Mouse (Mus musculus) liver, embryonic 16.5 days (tissue): ENCODE results near the gene Tk2. TPM values are rescaled to one million over a fixed set of nuclear protein-coding genes. Genes with fewer than 3 reads are reported as not detected.
A peak's percentile ranks its signal among the peaks of the same experiment; 100 is the strongest.
"Not testable (repeated sequence)": the region's sequence is repeated elsewhere in the genome, so short reads cannot be mapped to it uniquely, and the experiment has no call there.

Source experiments
- ATAC-seq: fragments of 200-750 bp; cut with Nextera tagmentation; 2 replicates; pipeline ENCODE4 v1.8.0; 2017; ENCODE audit warnings: low read depth, mild to moderate bottlenecking, moderate number of reproducible peaks, moderate library complexity
- H3K27ac ChIP-seq: fragments of 300-500 bp; sonication (generic); 2 replicates; pipeline ENCODE4 v1.5.1; 2014; ENCODE audit warnings: mild to moderate bottlenecking, low read length
- H3K27me3 ChIP-seq: fragments of 300-500 bp; sonication (generic); 2 replicates; pipeline ENCODE4 v1.6.1; 2014; ENCODE audit warnings: low read depth, low read length, mixed read lengths; ENCODE audit not compliant: control insufficient read depth, insufficient read depth
- H3K36me3 ChIP-seq: fragments of 300-500 bp; sonication (generic); 2 replicates; pipeline ENCODE4 v1.6.1; 2014; ENCODE audit warnings: mild to moderate bottlenecking; ENCODE audit not compliant: control insufficient read depth, insufficient read depth
- H3K4me1 ChIP-seq: fragments of 300-500 bp; sonication (generic); 2 replicates; pipeline ENCODE4 v1.6.1; 2014; ENCODE audit warnings: low read depth, low read length, mixed read lengths; ENCODE audit not compliant: control insufficient read depth
- H3K4me2 ChIP-seq: fragments of 300-500 bp; sonication (generic); 2 replicates; pipeline ENCODE4 v1.6.1; 2014; ENCODE audit warnings: low read depth, low read length, mixed read lengths
- H3K4me3 ChIP-seq: fragments of 300-500 bp; sonication (generic); 2 replicates; pipeline ENCODE4 v1.5.1; 2014; ENCODE audit warnings: low read depth, mild to moderate bottlenecking, low read length
- H3K9ac ChIP-seq: fragments of 300-500 bp; sonication (generic); 2 replicates; pipeline ENCODE4 v1.6.1; 2014; ENCODE audit warnings: low read depth, low read length
- H3K9me3 ChIP-seq: fragments of 300-500 bp; sonication (generic); replicated peaks from 2 replicates; pipeline ENCODE4 v1.6.1; 2016; ENCODE audit warnings: low read length; ENCODE audit not compliant: control insufficient read depth
- WGBS: fragments of 180-500 bp; shearing (Covaris S2); extraction: QIAGEN DNeasy Blood & Tissue Kit; methylation state at CpG from one replicate; pipeline ENCODE4 v1.1.7; 2014; ENCODE audit not compliant: insufficient replicate concordance; 5-methylcytosine and 5-hydroxymethylcytosine counted together
- polyA plus RNA-seq: library from polyadenylated mRNA; unstranded; fragments of >200 nt; fragmentation: Nextera tagmentation; extraction: Ambion mirVana; gene quantifications from 2 replicates; pipeline ENCODE4 v1.2.1, GENCODE M21; 2015

The Tk2 gene
- 5.9 and 6.3 TPM in 2 replicates for polyA plus RNA-seq

DNA sequence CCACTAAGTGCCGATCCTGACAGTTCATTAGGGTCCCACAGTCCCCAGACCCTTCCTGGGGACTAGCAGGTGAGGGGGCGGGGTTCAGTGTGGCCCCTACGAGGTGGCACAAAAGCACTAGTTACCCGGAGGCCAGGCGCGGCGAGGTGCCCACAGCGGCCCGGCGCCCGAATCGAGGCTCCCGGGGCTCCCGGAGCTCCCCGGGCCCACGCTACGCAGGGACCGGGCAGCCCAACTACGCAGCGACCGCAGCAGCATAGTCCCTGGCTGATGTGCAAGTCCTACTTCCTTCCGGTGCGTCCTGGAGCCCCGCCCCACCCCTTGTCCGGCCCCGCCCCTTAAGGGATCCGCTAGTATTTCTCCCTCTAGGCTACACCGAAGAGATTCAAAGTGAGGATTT is at the start of gene Tk2:
Tk2 (minus strand) TSS at position 283 of the 400 bp plus-strand sequence.
- no peaks in the 10 kb centered on the region for H3K36me3 ChIP-seq
- WGBS = under 1% methylated on average over 28 of the region's 28 CpGs
- H3K4me1 ChIP-seq = peaks cover 21% of the 10 kb centered on the region
- H3K27me3 ChIP-seq = no peaks in the 10 kb centered on the region
- H3K4me2 ChIP-seq = peak within 1 kb of the TSS; percentile 94
- no peaks in the 10 kb centered on the region for H3K9me3 ChIP-seq
- peak within 1 kb of the TSS; percentile 90 for H3K4me3 ChIP-seq
- H3K27ac ChIP-seq = peak within 1 kb of the TSS; percentile 81
- ATAC-seq = peak; percentile 83
- peak within 1 kb of the TSS; percentile 80 for H3K9ac ChIP-seq

DNA sequence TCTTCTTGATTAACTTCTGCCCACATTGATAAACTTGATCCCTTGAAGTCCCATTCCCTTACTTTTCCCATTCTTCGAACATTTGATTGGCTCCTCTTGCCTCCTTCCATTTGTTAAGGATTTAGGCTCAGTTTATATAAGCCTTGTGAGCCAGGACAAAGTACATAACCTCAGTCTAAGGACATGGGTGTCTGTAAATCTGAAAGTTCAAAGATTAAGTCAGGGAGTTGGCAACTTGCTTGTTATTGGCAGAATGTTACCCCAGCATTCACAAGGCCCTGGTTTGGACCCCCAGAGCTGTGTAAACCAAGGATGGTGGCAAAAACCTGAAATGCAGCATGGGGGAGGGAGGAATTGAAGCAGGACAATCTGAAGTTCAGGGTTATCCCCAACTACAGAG is 46.0 kb upstream of the Tk2 start:
- no peak overlapping the region for H3K4me3 ChIP-seq
- WGBS = 57% methylated on average over 1 of the region's 1 CpGs
- no peaks in the 10 kb centered on the region for H3K4me1 ChIP-seq
- H3K36me3 ChIP-seq = no peaks in the 10 kb centered on the region
- no peak for ATAC-seq
- no peaks in the 10 kb centered on the region for H3K9me3 ChIP-seq
- H3K4me2 ChIP-seq = no peak overlapping the region
- no peak overlapping the region for H3K9ac ChIP-seq
- no peak overlapping the region for H3K27ac ChIP-seq
- no peaks in the 10 kb centered on the region for H3K27me3 ChIP-seq

DNA sequence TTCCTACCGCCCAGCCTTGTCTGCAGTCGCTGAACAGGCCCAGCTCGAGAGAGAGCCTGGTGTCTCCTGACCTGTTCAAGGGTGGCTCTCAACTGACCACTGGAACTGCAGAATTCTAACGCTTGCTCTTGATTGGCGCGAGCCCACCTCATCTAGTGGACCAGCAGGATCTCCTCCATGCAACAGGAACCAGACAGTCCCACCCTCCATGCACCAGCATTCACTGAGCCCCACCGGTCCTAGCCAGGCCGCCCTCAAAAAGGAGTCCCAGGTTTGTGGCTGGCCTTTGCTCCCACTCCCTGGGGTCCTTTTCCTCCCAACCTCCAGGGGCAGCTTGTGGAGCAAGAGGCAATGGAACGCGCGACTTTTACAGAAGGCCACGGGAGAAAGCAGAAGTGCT is 44.7 kb upstream of the Tk2 start, which contains the start of gene Cmtm2a:
Cmtm2a (minus strand) TSS at position 101 of the 400 bp plus-strand sequence.
- H3K27ac ChIP-seq, H3K36me3 ChIP-seq, H3K9ac ChIP-seq, H3K4me3 ChIP-seq, H3K9me3 ChIP-seq, H3K27me3 ChIP-seq, H3K4me2 ChIP-seq, ATAC-seq, H3K4me1 ChIP-seq: not testable (repeated sequence)
- WGBS = 70% methylated on average over 12 of the region's 12 CpGs

DNA sequence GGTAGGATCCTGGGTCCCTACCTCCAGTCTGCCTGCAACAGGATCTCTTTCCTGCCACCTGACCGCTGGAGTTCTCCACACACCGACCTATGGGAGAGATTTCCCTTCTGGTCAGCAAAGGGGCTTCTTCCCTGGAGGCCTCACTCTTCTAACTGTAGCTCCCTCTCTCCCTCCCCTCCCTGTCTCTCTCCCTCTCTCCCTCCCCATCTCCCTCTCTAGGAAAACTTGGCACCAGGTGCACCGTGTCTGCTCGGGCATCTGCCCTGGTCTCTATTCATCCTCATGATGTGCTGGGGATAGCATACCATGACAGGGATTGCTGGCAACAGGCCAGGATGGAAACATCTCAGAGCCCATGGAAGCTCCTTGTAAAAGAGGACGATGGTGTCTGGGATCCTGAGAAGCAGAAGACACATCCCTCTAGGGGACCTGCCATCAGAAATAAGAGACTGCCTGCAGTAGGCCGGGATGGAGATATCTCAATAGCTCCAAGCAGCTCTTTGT is 20.6 kb upstream of the Tk2 start:
- no peak for ATAC-seq
- no peaks in the 10 kb centered on the region for H3K9me3 ChIP-seq
- no peak overlapping the region for H3K9ac ChIP-seq
- no peak overlapping the region for H3K4me3 ChIP-seq
- no peaks in the 10 kb centered on the region for H3K4me1 ChIP-seq
- H3K27me3 ChIP-seq = no peaks in the 10 kb centered on the region
- H3K27ac ChIP-seq = no peak overlapping the region
- 79% methylated on average over 6 of the region's 6 CpGs for WGBS
- H3K36me3 ChIP-seq = no peaks in the 10 kb centered on the region
- no peak overlapping the region for H3K4me2 ChIP-seq

DNA sequence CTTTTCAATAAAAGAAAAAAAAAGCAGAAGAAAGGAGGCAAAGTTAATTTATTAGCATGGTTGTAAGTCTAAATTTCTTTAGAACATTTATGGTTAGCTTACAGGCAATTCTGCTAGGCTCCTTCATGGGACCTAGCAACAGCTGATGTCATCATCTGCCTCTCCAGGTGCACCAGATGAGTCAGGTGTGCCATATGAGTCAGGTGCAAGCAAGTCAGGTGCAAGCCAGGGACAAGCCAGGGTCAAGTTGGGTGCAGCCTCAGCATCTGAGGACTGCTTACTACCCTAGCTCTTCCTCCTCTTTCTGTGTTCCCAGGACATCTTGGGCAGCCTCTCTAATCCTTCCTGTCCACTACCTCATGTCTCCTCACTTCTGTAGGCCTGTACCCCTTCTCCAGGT is 20.0 kb upstream of the Tk2 start:
- Histone ChIP-seq H3K4me2 (no peak overlapping the region), H3K9me3 (no peaks in the 10 kb centered on the region), H3K9ac (no peak overlapping the region), H3K4me1 (no peaks in the 10 kb centered on the region), H3K4me3 (no peak overlapping the region), H3K27ac (no peak overlapping the region), H3K36me3 (no peaks in the 10 kb centered on the region), H3K27me3 (no peaks in the 10 kb centered on the region)
- no peak for ATAC-seq

DNA sequence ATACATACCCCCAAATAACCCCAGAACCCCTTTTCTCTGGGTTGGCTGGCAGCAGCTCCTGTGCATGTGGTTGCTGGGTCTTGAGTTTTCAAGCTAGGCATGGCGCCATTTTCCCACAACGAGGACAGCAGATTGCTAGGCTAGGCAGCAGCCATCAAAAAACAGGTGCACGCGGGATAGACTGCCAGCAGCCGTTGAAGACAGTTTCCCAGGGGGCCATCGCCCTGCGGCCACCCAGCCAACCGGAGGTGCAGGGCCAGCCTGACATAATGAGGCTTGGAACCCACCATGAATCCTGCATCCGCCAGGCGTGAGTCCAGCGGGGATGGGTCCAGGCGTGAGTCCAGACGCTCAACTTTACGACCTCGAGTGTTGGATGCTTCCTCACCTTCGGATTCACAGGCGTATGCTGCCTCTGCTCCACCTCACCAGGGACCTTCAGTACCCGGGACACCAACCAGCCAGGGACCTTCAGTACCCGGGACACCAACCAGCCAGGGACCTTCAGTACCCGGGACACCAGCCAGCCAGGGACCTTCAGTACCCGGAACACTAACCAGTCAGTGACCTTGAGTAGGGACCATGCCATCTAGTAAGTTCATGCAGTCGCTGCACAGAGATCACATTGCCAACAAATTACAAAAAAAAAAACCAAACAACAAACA is 16.0 kb upstream of the Tk2 start:
- 80% methylated on average over 22 of the region's 22 CpGs for WGBS
- H3K27me3 ChIP-seq, H3K36me3 ChIP-seq, H3K4me3 ChIP-seq, H3K4me1 ChIP-seq, H3K4me2 ChIP-seq, H3K9me3 ChIP-seq, H3K9ac ChIP-seq, H3K27ac ChIP-seq, ATAC-seq: not testable (repeated sequence)

DNA sequence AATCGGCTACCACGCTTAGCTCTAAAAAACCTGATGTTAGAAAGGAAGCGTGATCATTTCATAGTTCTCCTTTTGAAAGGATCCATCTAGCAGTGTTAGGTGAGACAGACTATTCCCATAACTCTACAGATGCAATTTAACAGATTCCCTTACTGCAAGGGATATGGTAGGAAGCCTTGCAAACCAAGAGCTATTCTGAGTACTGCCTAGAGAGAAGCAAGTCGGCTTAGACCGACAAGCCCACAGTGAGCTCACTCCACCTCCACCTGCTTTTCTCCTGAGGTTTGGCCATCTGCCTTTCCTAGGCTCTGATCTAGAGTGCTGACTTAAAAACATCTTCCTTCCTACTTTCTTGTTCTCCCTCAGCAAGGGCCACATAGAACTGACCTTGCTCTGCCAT is 13.4 kb upstream of the Tk2 start:
- H3K4me2 ChIP-seq, H3K9me3 ChIP-seq, H3K27me3 ChIP-seq, H3K4me1 ChIP-seq, H3K9ac ChIP-seq, H3K27ac ChIP-seq, H3K36me3 ChIP-seq, H3K4me3 ChIP-seq, ATAC-seq: not testable (repeated sequence)
- WGBS = 76% methylated on average over 5 of the region's 5 CpGs

DNA sequence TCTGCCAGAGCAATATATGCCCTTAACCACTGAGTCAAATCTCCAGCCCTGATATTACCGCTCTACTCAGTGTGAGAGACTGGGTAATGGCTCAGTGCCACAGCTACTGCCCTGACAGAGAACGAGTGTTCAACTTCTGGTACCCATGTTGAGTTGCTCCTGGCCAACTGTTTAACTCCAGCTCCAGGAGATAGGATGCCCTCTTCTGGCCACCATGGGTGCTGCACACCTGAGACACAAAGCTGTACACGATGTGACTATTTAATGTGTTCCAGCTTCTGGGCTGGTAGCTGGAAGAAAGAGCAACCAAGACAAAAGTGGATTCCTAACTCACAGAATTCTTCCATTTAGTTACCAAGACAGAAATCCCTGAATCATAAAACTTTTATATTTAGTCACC is 4.7 kb upstream of the Tk2 start:
- Histone ChIP-seq H3K9ac (no peak overlapping the region), H3K9me3 (no peaks in the 10 kb centered on the region)
- WGBS = 61% methylated on average over 3 of the region's 3 CpGs

DNA sequence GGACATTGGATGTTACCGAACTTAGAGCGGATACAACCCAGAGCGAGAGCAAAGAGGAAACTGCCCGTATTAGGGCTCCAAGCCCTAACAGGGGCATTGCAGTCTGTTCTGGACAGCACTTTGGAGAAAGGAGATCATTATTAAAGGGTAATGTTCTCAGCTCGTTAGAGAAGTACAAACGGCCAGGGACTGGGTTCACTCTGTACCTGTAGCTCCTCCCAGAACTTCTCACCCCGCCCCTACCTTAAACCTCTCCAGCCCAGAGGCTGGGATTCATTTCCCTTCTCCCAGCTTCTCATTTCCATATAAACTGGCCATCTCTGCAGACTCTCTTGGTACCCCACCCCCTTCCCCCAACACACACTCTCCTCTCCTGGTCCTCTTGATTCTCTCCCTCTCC is 3.1 kb upstream of the Tk2 start:
- Histone ChIP-seq H3K9ac (peak overlapping the region; percentile 77), H3K27ac (peak overlapping the region; percentile 90), H3K36me3 (no peaks in the 10 kb centered on the region), H3K27me3 (no peaks in the 10 kb centered on the region), H3K4me1 (peaks cover 21% of the 10 kb centered on the region), H3K4me3 (peak overlapping the region; percentile 81), H3K4me2 (peak overlapping the region; percentile 97), H3K9me3 (no peaks in the 10 kb centered on the region)
- ATAC-seq = no peak
- under 1% methylated on average over 7 of the region's 7 CpGs for WGBS

More for the DNA sequence above, 4.7 kb upstream of the Tk2 start:
- Histone ChIP-seq H3K36me3 (peaks cover 5% of the 10 kb centered on the region), H3K4me2 (no peak overlapping the region), H3K27me3 (no peaks in the 10 kb centered on the region), H3K27ac (no peak overlapping the region), H3K4me3 (no peak overlapping the region), H3K4me1 (peaks cover 9% of the 10 kb centered on the region)
- ATAC-seq = no peak
